Mouse (Mus musculus) MEL (cell line): ENCODE results near the gene Vti1a.

Experiments
- MAX ChIP-seq: IDR thresholded peaks from 2 replicates; pipeline ENCODE4 v1.6.1; 2011; ENCODE audit warnings: low read length, improper control_type of control experiment
- POLR2AphosphoS2 ChIP-seq: IDR thresholded peaks from 2 replicates; pipeline ENCODE4 v1.6.1; 2011; ENCODE audit warnings: low read length, improper control_type of control experiment

DNA sequence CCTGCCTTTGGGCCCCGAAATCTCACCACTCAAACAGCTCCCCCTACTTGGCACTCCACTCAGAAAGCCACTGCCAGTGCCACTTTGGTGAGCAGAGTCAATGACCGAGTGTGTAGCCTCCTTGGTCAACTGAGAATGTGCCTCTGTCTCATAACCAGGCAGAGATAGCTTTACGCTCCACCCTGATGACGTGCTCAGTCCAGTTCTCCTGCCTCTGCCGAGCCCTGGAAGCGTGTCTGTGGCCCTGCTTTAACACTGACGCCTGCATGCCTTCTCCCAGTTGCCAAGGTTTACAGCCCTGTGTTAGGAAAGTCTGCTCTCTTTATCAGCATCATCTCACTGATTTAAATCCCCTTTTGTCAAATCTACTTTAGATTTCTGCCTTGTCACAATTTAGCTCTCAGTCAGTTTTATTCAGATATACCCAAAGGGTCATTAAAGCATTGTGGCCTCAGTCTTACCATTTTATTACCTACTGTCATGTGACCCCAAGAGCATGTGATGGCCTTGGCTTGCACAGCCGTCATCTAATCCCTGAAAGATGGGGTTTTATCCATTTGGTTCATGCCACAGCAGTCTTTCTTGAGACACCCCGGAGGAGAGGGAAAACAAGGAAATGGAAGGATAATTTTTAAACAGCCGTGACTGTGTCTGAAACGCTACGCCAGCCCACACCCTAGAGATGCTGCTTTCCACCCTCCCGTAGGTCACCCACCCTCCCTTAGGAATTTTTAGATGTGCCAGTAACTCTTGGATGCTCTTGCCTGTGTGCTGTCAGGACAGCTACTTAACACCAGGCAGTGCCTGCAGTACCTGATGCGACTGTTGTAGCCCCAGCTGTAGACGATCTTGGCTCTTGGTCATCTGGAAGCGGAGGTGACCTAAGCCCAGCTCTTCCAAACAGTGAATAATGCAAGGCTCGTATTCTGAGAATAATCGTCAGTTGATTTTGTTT, 269.5 kb downstream of the Vti1a start:
- no peak for TF ChIP-seq POLR2AphosphoS2
- no peak for TF ChIP-seq MAX
